Mouse (Mus musculus) embryo, embryonic 9.5 days (tissue): ENCODE measurements around the gene Avpi1.

Source experiments
- DNase-seq: peaks from one replicate; pipeline ENCODE4 v3.0.0-alpha.2; 2017; ENCODE audit errors: extremely low spot score

Avpi1 gene

DNA sequence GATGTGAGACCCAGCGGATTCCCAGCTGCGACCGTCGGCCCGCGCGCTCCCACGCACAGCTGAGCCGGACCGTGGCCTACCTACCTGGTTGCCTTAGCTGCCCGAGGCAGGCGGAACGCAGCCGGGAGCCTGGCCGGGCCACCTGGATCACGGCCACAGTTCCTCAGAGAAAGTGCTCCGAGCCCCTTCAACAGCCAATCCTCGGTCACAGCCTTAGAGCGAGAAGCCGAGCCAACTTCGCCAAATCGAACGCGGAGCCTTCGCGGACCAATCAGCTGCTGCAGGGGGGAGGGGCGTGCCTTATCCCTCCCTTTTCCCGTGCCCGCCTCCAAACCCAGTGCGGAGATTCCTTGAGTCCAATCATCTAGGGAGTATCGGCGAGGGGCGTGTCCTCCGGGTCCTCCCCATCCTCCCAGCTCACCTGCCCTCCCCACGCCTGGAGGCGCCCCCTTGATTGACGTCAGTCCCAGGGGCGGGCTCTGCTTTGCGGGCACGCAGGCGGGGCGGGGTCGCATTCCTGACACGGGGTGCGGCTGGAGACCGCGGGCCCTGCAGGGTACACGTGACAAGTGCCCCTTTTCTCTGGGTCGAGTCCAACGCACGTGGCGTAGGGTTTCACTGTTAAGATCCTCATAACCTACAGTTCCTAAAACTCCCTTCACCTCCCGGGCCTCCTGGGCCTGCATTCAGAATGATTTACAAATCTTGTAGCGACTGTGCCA lies at the start of gene Avpi1:
Gene Avpi1, minus strand, starts transcription at position 273 of the 722 bp plus-strand sequence.
- peak; percentile 99 for DNase-seq

DNA sequence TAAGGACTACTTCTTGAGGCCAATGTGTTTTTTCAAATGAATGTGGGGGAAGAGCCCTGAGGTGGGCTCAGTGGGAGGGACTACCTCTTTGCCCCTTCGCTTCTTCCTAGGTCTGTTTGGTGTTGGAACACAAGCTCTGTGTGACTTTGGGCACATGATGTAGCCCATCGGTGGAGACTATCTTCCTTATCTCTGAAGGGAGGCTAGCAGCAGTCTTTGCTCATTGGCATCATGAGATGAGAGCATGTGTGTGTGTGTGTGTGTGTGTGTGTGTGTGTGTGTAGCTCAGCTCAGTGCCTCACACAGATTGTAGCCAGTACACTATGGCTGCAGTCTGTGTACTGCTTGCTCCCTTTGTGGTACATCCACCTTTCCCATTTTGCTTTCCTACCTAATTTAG lies 48.6 kb upstream of the Avpi1 start:
- no peak for DNase-seq

GRCm38 (mm10) chr19:42176841-42177240 lies 48.0 kb upstream of the Avpi1 start:
- DNase-seq, result no peak

DNA sequence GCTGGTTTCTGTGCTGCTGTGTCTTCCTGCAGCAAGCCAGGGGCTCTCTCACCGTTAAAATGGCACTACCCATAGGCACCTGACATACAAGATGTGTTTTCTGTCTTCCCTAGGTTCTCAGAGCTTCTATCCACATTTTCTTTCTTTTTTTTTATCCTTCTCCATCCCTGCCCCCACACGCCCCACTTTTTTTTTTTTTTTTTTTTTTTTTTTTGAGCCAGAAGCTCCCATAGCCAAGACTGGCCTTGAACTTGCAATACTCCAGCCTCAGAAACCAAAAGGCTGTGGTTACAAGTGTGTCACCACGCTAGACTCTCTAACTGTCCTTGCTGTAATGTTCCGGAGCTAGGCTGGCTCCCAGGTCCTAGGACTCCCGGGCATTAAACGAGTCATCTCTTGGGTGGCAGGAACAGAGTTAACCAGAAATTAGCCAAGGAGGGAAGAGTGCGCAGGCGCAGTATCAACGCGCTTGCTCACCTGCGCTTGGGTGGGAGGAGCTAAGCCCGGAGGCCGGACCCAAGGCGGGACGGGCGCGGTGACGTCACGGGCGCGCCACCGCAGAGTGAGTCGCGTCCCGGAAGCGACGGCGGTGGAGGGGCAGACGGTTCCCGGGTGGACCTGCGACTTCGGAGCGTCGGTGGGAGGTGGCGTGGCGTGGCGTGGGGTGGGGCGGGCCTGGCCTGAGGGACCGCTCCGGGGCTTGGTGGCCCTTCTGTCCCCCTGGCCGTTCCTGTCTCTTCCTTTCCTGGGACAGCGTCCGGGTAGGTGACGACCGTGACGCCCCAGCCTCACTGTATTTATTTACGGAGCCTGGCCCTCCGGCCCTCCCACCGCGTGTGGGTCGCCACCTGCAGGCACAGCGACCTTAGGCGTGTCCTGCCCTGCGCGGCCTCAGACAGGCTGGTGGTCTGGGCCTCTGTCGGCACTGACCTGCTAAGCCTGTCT lies 41.4 kb upstream of the Avpi1 start:
- peak; percentile 90 for DNase-seq

- no peak for DNase-seq
Observed at GRCm38 (mm10) chr19:42169322-42169975, 40.6 kb upstream of the Avpi1 start.

- no peak for DNase-seq
Observed at GRCm38 (mm10) chr19:42167489-42167888, 38.6 kb upstream of the Avpi1 start.

DNA sequence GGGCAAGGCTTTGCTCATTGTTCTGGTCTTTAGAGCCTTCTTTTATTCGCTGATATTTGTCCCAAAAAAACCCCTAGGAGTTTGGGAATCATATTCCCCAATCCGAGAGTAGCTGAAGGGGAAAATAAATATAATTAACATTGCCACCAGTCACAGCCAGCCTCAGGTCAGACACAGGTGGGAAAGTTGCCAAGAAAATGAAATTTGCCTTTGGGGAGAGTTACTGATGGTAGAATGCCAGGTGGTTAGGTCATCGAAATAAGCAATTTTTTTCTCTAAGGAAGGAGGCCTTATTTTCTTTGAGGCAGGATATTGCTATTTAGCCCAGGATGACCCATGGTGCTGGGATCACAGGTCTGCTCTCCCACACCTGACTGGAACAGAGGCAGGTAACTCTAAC lies 37.9 kb upstream of the Avpi1 start:
- no peak for DNase-seq

- peak; percentile 81 for DNase-seq
Observed at GRCm38 (mm10) chr19:42166130-42166529, 37.3 kb upstream of the Avpi1 start.

GRCm38 (mm10) chr19:42164188-42164587 lies 35.3 kb upstream of the Avpi1 start:
- DNase-seq, result no peak

GRCm38 (mm10) chr19:42163764-42164163 lies 34.9 kb upstream of the Avpi1 start, which contains the start of gene Zfyve27:
Gene Zfyve27, plus strand, starts transcription at chr19:42163951.
- DNase-seq, result no peak

DNA sequence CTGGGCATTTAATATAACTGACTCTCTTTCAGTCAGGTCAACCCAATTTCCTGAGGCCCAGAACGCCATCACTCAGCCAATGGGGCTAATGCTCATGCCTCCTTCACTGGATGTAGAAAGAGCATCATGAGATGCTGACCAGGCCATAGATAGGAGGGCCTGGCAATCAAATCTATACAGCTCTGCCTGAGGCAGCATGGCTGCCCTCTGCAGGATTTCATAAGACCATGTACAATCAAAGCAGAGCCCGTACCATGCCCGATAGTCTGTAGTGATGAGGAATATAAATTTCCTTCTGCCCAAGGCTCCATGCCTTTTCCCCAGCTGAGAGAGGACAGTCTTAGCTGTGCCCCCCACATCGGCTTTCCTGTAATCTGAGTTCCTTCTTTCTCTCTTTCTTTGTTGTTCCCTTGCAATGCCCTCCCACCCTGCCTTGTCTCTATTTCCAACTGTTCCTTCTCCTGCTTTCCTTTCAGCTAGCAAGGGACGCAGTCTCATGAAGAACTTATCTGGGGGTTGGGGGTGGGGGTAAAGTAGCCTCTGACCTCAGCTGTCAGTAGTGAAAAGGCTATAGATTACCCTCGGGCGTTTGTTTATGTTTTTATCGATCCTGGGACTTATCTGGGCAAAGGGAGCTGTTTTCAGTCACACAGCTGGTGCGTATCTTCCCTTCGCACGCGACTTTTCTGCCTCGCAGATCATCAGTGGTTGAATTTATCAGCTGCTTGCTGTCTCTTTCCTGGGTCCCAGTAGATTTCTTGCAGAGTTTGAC lies 29.6 kb upstream of the Avpi1 start:
- DNase-seq, result no peak

- no peak for DNase-seq
Observed at GRCm38 (mm10) chr19:42157493-42158237, 28.8 kb upstream of the Avpi1 start.

DNA sequence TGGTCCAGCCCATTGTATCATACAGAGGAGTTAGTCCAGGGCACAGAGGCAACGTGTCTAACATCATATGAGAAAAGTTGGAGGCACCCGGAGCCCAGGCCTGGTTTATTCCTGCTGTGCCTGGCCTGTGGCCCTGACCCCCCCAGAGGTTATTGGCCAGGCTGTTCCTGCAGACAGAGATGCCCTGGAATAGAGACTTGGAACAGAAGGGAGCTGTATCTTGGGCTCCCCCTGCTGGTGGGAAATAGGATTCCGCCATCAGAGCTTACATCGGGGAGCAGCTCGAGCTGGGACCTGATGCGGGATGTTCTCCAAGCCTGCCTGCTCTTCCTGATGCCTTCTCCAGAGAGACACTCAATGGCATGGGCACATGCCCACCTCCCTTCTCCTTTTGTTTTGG lies 23.1 kb upstream of the Avpi1 start:
- DNase-seq, result peak; percentile 83

DNA sequence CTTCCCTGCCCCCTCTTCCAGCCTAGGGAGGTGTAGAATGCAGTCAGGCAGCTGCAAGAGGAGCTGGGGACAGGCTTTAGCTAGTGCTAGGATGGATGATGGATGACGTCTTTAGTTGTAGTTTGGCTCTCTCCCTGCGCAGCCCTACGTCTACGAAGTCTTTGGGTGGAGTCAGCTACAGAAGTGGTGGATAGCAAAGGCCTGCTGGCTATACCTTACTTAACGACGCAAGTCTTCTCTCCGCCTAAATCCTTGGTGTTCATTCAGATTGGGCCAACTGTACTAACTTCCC lies 19.7 kb upstream of the Avpi1 start:
- no peak for DNase-seq

GRCm38 (mm10) chr19:42147769-42148568 lies 19.1 kb upstream of the Avpi1 start:
- DNase-seq, result peak; percentile 69

GRCm38 (mm10) chr19:42147170-42147768 lies 18.4 kb upstream of the Avpi1 start, which contains the start of gene Marveld1:
Gene Marveld1, plus strand, starts transcription at chr19:42147400.
- DNase-seq, result peak; percentile 65

- DNase-seq, result no peak
Observed at GRCm38 (mm10) chr19:42146276-42147010, 17.6 kb upstream of the Avpi1 start.

GRCm38 (mm10) chr19:42145731-42146130 lies 16.9 kb upstream of the Avpi1 start:
- DNase-seq, result no peak

DNA sequence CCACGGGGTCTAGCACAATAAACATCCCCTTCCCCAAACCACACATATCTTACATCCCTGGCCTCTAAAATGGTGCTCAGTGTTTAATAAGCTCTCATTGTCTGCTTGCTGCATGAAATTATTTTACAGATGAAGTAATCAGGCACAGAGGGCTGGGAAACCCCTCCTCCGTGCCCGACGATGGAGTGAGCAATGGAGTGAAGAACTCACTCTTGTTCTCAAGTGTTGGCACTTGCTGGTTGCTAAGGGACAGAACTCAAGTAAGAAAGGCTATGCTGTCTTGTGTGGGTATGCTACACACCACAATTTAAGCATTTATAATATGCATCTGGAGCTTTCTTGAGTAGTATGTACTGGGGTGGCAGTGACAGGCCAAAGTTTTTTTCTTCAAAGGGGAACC lies 16.4 kb upstream of the Avpi1 start:
- no peak for DNase-seq
